Mouse (Mus musculus) myocyte (in vitro differentiated cells): Measurements from ENCODE around the gene Atp5j2.

Experiments
- E2F4 ChIP-seq: IDR thresholded peaks from one replicate; pipeline ENCODE4 v1.6.1; 2011; ENCODE audit warnings: mild to moderate bottlenecking, control low read depth, moderate library complexity; ENCODE audit not compliant: insufficient read depth
- MAX ChIP-seq: IDR thresholded peaks from one replicate; pipeline ENCODE4 v1.6.1; 2011; ENCODE audit warnings: low read depth, mild to moderate bottlenecking, control low read depth

- TF ChIP-seq MAX: no peak
- TF ChIP-seq E2F4: no peak
These were observed 42.6 kb downstream of the Atp5j2 start for GRCm38 (mm10) chr5:145149294-145149693.
